Mouse (Mus musculus) forebrain, embryonic 11.5 days (tissue): ENCODE measurements around the gene Coro1a. TPM values are rescaled to one million over a fixed set of nuclear protein-coding genes. Genes with fewer than 3 reads are reported as not detected.

Source experiments
- ATAC-seq: fragments of 200-750 bp; cut with Nextera tagmentation; replicated peaks from 2 replicates; pipeline ENCODE4 v1.8.0; 2017; ENCODE audit warnings: moderate TSS enrichment; ENCODE audit not compliant: low FRiP score
- DNase-seq: peaks from one replicate; pipeline ENCODE4 v3.0.0-alpha.2; 2017; ENCODE audit warnings: low spot score
- H3K27ac ChIP-seq: fragments of 300-500 bp; sonication (generic); 2 replicates; pipeline ENCODE4 v1.5.1; 2014; ENCODE audit warnings: low read depth, low read length
- H3K27me3 ChIP-seq: fragments of 300-500 bp; sonication (generic); 2 replicates; pipeline ENCODE4 v1.6.1; 2014; ENCODE audit warnings: mild to moderate bottlenecking, low read length, mixed read lengths; ENCODE audit not compliant: control insufficient read depth, insufficient read depth
- H3K36me3 ChIP-seq: fragments of 300-500 bp; sonication (generic); 2 replicates; pipeline ENCODE4 v1.6.1; 2014; ENCODE audit warnings: mild to moderate bottlenecking, low read length, moderate library complexity, mixed read lengths; ENCODE audit not compliant: control insufficient read depth, insufficient read depth
- H3K4me1 ChIP-seq: fragments of 300-500 bp; sonication (generic); replicated peaks from 2 replicates; pipeline ENCODE4 v1.6.1; 2014; ENCODE audit warnings: low read length, mixed read lengths; ENCODE audit not compliant: control insufficient read depth, insufficient read depth
- H3K4me2 ChIP-seq: fragments of 300-500 bp; sonication (generic); 2 replicates; pipeline ENCODE4 v1.6.1; 2014; ENCODE audit warnings: low read depth, mild to moderate bottlenecking, low read length, moderate library complexity, mixed read lengths; ENCODE audit not compliant: severe bottlenecking
- H3K4me3 ChIP-seq: fragments of 300-500 bp; sonication (generic); 2 replicates; pipeline ENCODE4 v1.5.1; 2014; ENCODE audit warnings: low read depth, low read length
- H3K9ac ChIP-seq: fragments of 300-500 bp; sonication (generic); 2 replicates; pipeline ENCODE4 v1.6.1; 2014; ENCODE audit warnings: low read length
- H3K9me3 ChIP-seq: fragments of 300-500 bp; sonication (generic); 2 replicates; pipeline ENCODE4 v1.6.1; 2016; ENCODE audit warnings: low read length, mixed read lengths; ENCODE audit not compliant: control insufficient read depth
- WGBS: fragments of 180-500 bp; shearing (Covaris S2); extraction: QIAGEN DNeasy Blood & Tissue Kit; methylation state at CpG from one replicate; pipeline ENCODE4 v1.1.7; 2014; 5-methylcytosine and 5-hydroxymethylcytosine counted together
- polyA plus RNA-seq: library from polyadenylated mRNA; unstranded; fragments of >200 nt; fragmentation: Nextera tagmentation; extraction: Ambion mirVana; gene quantifications from 2 replicates; pipeline ENCODE4 v1.2.1, GENCODE M21; 2014

The Coro1a gene
- polyA plus RNA-seq: 39.0 and 45.8 TPM in 2 replicates

- ATAC-seq: no peak
- 90% methylated on average over 19 of the region's 19 CpGs for WGBS
- no peak within 1 kb of the TSS for H3K4me2 ChIP-seq
- no peak within 1 kb of the TSS for H3K4me3 ChIP-seq
- H3K9me3 ChIP-seq: no peaks in the 10 kb centered on the region
- 0 out of 2 replicates have a peak, but pooled peaks cover 6% of the 10 kb centered on the region for H3K27me3 ChIP-seq
- no peak within 1 kb of the TSS for H3K27ac ChIP-seq
- H3K9ac ChIP-seq: no peak within 1 kb of the TSS
- no peaks in the 10 kb centered on the region for H3K36me3 ChIP-seq
- no peak for DNase-seq
- peaks cover 5% of the 10 kb centered on the region for H3K4me1 ChIP-seq
These were observed at the start of gene Coro1a for GRCm38 (mm10) chr7:126707442-126708174. Gene Coro1a (minus strand): TSS chr7:126707787.

GRCm38 (mm10) chr7:126754866-126755265 is 47.3 kb upstream of the Coro1a start:
- H3K27ac ChIP-seq: no peak overlapping the region
- H3K36me3 ChIP-seq: no peaks in the 10 kb centered on the region
- H3K4me3 ChIP-seq: no peak overlapping the region
- peak; percentile 89 for DNase-seq
- no peaks in the 10 kb centered on the region for H3K9me3 ChIP-seq
- no peaks in the 10 kb centered on the region for H3K4me1 ChIP-seq
- 1% methylated on average over 9 of the region's 9 CpGs for WGBS
- no peaks in the 10 kb centered on the region for H3K27me3 ChIP-seq
- ATAC-seq: peak; percentile 52; the same call in 1 of the 2 replicates
- 0 out of 2 replicates have a peak overlapping the region, but pooled peaks have one; percentile 11 for H3K4me2 ChIP-seq
- peak overlapping the region; percentile 45; the same call in 1 of the 2 replicates for H3K9ac ChIP-seq

- Histone ChIP-seq H3K4me2 (no peak overlapping the region), H3K9ac (no peak overlapping the region), H3K4me3 (no peak overlapping the region), H3K27ac (no peak overlapping the region), H3K36me3 (no peaks in the 10 kb centered on the region), H3K27me3 (no peaks in the 10 kb centered on the region), H3K4me1 (no peaks in the 10 kb centered on the region), H3K9me3 (no peaks in the 10 kb centered on the region)
- DNase-seq (no peak), ATAC-seq (no peak)
- WGBS: 94% methylated on average over 17 of the region's 17 CpGs
These were observed 42.2 kb upstream of the Coro1a start for GRCm38 (mm10) chr7:126749582-126750343.

GRCm38 (mm10) chr7:126748824-126749223 is 41.2 kb upstream of the Coro1a start:
- Histone ChIP-seq H3K36me3 (no peaks in the 10 kb centered on the region), H3K9ac (no peak overlapping the region), H3K4me1 (no peaks in the 10 kb centered on the region), H3K27me3 (no peaks in the 10 kb centered on the region), H3K27ac (no peak overlapping the region), H3K4me2 (no peak overlapping the region), H3K9me3 (no peaks in the 10 kb centered on the region), H3K4me3 (no peak overlapping the region)
- no peak for DNase-seq
- ATAC-seq: no peak
- 84% methylated on average over 7 of the region's 7 CpGs for WGBS

GRCm38 (mm10) chr7:126746798-126747197 is 39.2 kb upstream of the Coro1a start:
- no peaks in the 10 kb centered on the region for H3K27me3 ChIP-seq
- 50% methylated on average over 6 of the region's 6 CpGs for WGBS
- H3K4me3 ChIP-seq: no peak overlapping the region
- H3K9me3 ChIP-seq: no peaks in the 10 kb centered on the region
- ATAC-seq (no peak), DNase-seq (no peak)
- no peak overlapping the region for H3K27ac ChIP-seq
- no peaks in the 10 kb centered on the region for H3K36me3 ChIP-seq
- H3K4me2 ChIP-seq: no peak overlapping the region
- H3K4me1 ChIP-seq: no peaks in the 10 kb centered on the region
- H3K9ac ChIP-seq: no peak overlapping the region

- H3K36me3 ChIP-seq: no peaks in the 10 kb centered on the region
- no peaks in the 10 kb centered on the region for H3K4me1 ChIP-seq
- ATAC-seq (no peak), DNase-seq (no peak)
- H3K27ac ChIP-seq: no peak overlapping the region
- H3K9me3 ChIP-seq: no peaks in the 10 kb centered on the region
- 93% methylated on average over 12 of the region's 12 CpGs for WGBS
- no peaks in the 10 kb centered on the region for H3K27me3 ChIP-seq
- no peak overlapping the region for H3K9ac ChIP-seq
- H3K4me2 ChIP-seq: no peak overlapping the region
- no peak overlapping the region for H3K4me3 ChIP-seq
These were observed 38.5 kb upstream of the Coro1a start for GRCm38 (mm10) chr7:126746066-126746465.

- 92% methylated on average over 13 of the region's 13 CpGs for WGBS
- no peak overlapping the region for H3K4me3 ChIP-seq
These were observed 34.4 kb upstream of the Coro1a start for GRCm38 (mm10) chr7:126741964-126742482.

GRCm38 (mm10) chr7:126741452-126741851 is 33.9 kb upstream of the Coro1a start:
- H3K4me3 ChIP-seq: no peak overlapping the region
- no peaks in the 10 kb centered on the region for H3K4me1 ChIP-seq
- ATAC-seq (no peak), DNase-seq (no peak)
- no peaks in the 10 kb centered on the region for H3K36me3 ChIP-seq
- WGBS: 85% methylated on average over 5 of the region's 5 CpGs
- no peaks in the 10 kb centered on the region for H3K27me3 ChIP-seq
- H3K4me2 ChIP-seq: no peak overlapping the region
- no peak overlapping the region for H3K9ac ChIP-seq
- no peak overlapping the region for H3K27ac ChIP-seq
- H3K9me3 ChIP-seq: no peaks in the 10 kb centered on the region

More at GRCm38 (mm10) chr7:126741964-126742482, 34.4 kb upstream of the Coro1a start:
- H3K4me2 ChIP-seq: no peak overlapping the region
- no peaks in the 10 kb centered on the region for H3K36me3 ChIP-seq
- ATAC-seq (no peak), DNase-seq (no peak)
- no peaks in the 10 kb centered on the region for H3K27me3 ChIP-seq
- H3K9ac ChIP-seq: no peak overlapping the region
- H3K4me1 ChIP-seq: no peaks in the 10 kb centered on the region
- H3K9me3 ChIP-seq: no peaks in the 10 kb centered on the region
- no peak overlapping the region for H3K27ac ChIP-seq
